Mouse (Mus musculus) midbrain, embryonic 16.5 days (tissue): Measurements from ENCODE around the gene Npcd. TPM values are rescaled to one million over a fixed set of nuclear protein-coding genes. Genes with fewer than 3 reads are reported as not detected.

ENCODE experiments used
- ATAC-seq: fragments of 200-750 bp; cut with Nextera tagmentation; 2 replicates; pipeline ENCODE4 v1.8.0; 2017; ENCODE audit warnings: moderate TSS enrichment
- H3K27ac ChIP-seq: fragments of 300-500 bp; sonication (generic); 2 replicates; pipeline ENCODE4 v1.5.1; 2014; ENCODE audit warnings: mild to moderate bottlenecking, low read length, mixed read lengths
- H3K27me3 ChIP-seq: fragments of 300-500 bp; sonication (generic); 2 replicates; pipeline ENCODE4 v1.6.1; 2014; ENCODE audit warnings: low read depth, low read length, mixed read lengths; ENCODE audit not compliant: control insufficient read depth, insufficient read depth
- H3K36me3 ChIP-seq: fragments of 300-500 bp; sonication (generic); 2 replicates; pipeline ENCODE4 v1.6.1; 2014; ENCODE audit warnings: mild to moderate bottlenecking, low read length, moderate library complexity, mixed read lengths; ENCODE audit not compliant: control insufficient read depth, insufficient read depth
- H3K4me1 ChIP-seq: fragments of 300-500 bp; sonication (generic); 2 replicates; pipeline ENCODE4 v1.6.1; 2014; ENCODE audit warnings: mild to moderate bottlenecking, low read length, mixed read lengths; ENCODE audit not compliant: control insufficient read depth, insufficient read depth
- H3K4me2 ChIP-seq: fragments of 300-500 bp; sonication (generic); 2 replicates; pipeline ENCODE4 v1.6.1; 2014; ENCODE audit warnings: mild to moderate bottlenecking, low read length, mixed read lengths
- H3K4me3 ChIP-seq: fragments of 300-500 bp; sonication (generic); 2 replicates; pipeline ENCODE4 v1.5.1; 2014; ENCODE audit warnings: low read depth, mild to moderate bottlenecking, low read length, moderate library complexity, mixed read lengths
- H3K9ac ChIP-seq: fragments of 300-500 bp; sonication (generic); 2 replicates; pipeline ENCODE4 v1.6.1; 2014; ENCODE audit warnings: low read depth, low read length, mixed read lengths
- H3K9me3 ChIP-seq: fragments of 300-500 bp; sonication (generic); replicated peaks from 2 replicates; pipeline ENCODE4 v1.6.1; 2014; ENCODE audit warnings: mild to moderate bottlenecking, low read length, mixed read lengths; ENCODE audit not compliant: control insufficient read depth, poor library complexity, severe bottlenecking
- WGBS: fragments of 180-500 bp; shearing (Covaris S2); extraction: QIAGEN DNeasy Blood & Tissue Kit; methylation state at CpG from one replicate; pipeline ENCODE4 v1.1.7; 2014; 5-methylcytosine and 5-hydroxymethylcytosine counted together
- polyA plus RNA-seq: library from polyadenylated mRNA; unstranded; fragments of >200 nt; fragmentation: Nextera tagmentation; extraction: Ambion mirVana; gene quantifications from 2 replicates; pipeline ENCODE4 v1.2.1, GENCODE M21; 2015

Gene Npcd
- polyA plus RNA-seq, 1 experiment from 2014 or later: 0.74 TPM

DNA sequence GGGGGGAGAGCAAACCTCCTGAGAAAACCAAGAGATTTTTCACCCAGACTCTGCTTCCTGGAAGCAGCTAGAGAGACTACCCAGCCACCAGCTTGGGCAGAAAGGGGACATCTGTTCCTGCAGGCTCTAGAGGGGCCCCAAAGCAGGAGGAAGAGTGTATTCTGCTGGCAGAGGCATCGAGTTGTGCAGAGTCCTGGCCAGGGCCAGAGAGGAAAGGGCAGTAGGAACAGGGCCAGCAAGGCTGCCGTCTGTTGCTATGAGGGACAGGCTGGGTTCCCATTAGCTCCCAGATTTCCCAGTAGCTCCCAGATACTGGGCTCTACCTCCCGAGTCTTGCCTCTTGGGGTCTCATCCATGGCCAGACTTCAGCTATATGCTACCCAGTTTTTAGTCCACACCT is 24.0 kb downstream of the Npcd start:
- H3K27ac ChIP-seq: no peak overlapping the region
- peaks cover 14% of the 10 kb centered on the region for H3K27me3 ChIP-seq
- H3K9ac ChIP-seq: no peak overlapping the region
- ATAC-seq: no peak
- H3K9me3 ChIP-seq: no peaks in the 10 kb centered on the region
- H3K4me1 ChIP-seq: peaks cover 6% of the 10 kb centered on the region; the same call in 1 of the 2 replicates
- H3K4me3 ChIP-seq: no peak overlapping the region
- H3K36me3 ChIP-seq: no peaks in the 10 kb centered on the region
- WGBS: 66% methylated on average over 3 of the region's 3 CpGs
- H3K4me2 ChIP-seq: no peak overlapping the region

GRCm38 (mm10) chr15:79808658-79809057 is 25.4 kb downstream of the Npcd start:
- Histone ChIP-seq H3K4me3 (no peak overlapping the region), H3K36me3 (no peaks in the 10 kb centered on the region), H3K27me3 (peaks cover 14% of the 10 kb centered on the region), H3K9me3 (no peaks in the 10 kb centered on the region), H3K9ac (no peak overlapping the region), H3K4me2 (no peak overlapping the region), H3K4me1 (peaks cover 7% of the 10 kb centered on the region; the same call in 1 of the 2 replicates), H3K27ac (no peak overlapping the region)
- 52% methylated on average over 5 of the region's 5 CpGs for WGBS
- no peak for ATAC-seq

GRCm38 (mm10) chr15:79808114-79808513 is 25.9 kb downstream of the Npcd start:
- Histone ChIP-seq H3K27ac (no peak overlapping the region), H3K4me1 (peaks cover 11% of the 10 kb centered on the region; the same call in 1 of the 2 replicates), H3K36me3 (no peaks in the 10 kb centered on the region), H3K4me3 (no peak overlapping the region), H3K9me3 (no peaks in the 10 kb centered on the region), H3K27me3 (peaks cover 14% of the 10 kb centered on the region), H3K9ac (no peak overlapping the region), H3K4me2 (no peak overlapping the region)
- no peak for ATAC-seq
- 35% methylated on average over 5 of the region's 5 CpGs for WGBS

DNA sequence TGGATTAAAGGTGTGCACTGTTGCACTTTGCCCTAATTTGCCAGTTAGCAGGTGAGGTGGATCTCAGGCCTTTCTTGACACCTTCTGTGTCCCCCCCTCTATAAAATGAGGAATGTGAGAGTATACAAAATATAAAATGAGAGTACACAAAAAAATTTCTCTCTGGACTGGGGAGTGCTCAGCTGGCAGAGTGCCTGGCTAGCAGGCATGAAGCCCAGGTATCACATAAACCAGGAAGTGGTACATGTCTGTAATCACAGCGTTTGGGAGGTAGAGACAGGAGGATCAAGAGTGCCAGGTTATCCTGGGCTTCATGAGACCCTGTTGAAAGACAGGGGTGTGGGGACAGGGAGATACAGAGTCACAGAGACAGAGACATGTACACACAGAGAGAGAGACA is 27.0 kb downstream of the Npcd start:
- 53% methylated on average over 1 of the region's 1 CpGs for WGBS

GRCm38 (mm10) chr15:79805246-79805645 is 28.8 kb downstream of the Npcd start:
- H3K4me2 ChIP-seq: peak overlapping the region; percentile 61
- H3K4me1 ChIP-seq: peaks cover 20% of the 10 kb centered on the region
- H3K27ac ChIP-seq: peak overlapping the region; percentile 89
- no peak for ATAC-seq
- H3K9ac ChIP-seq: peak overlapping the region; percentile 87
- WGBS: 25% methylated on average over 8 of the region's 8 CpGs
- H3K9me3 ChIP-seq: no peaks in the 10 kb centered on the region
- no peaks in the 10 kb centered on the region for H3K36me3 ChIP-seq
- H3K27me3 ChIP-seq: peaks cover 16% of the 10 kb centered on the region
- H3K4me3 ChIP-seq: peak overlapping the region; percentile 81

More for the DNA sequence above, 27.0 kb downstream of the Npcd start:
- Histone ChIP-seq H3K27me3 (peaks cover 15% of the 10 kb centered on the region), H3K27ac (no peak overlapping the region), H3K9ac (no peak overlapping the region), H3K36me3 (no peaks in the 10 kb centered on the region), H3K4me1 (peaks cover 19% of the 10 kb centered on the region), H3K4me2 (no peak overlapping the region), H3K4me3 (no peak overlapping the region), H3K9me3 (no peaks in the 10 kb centered on the region)
- ATAC-seq: no peak

DNA sequence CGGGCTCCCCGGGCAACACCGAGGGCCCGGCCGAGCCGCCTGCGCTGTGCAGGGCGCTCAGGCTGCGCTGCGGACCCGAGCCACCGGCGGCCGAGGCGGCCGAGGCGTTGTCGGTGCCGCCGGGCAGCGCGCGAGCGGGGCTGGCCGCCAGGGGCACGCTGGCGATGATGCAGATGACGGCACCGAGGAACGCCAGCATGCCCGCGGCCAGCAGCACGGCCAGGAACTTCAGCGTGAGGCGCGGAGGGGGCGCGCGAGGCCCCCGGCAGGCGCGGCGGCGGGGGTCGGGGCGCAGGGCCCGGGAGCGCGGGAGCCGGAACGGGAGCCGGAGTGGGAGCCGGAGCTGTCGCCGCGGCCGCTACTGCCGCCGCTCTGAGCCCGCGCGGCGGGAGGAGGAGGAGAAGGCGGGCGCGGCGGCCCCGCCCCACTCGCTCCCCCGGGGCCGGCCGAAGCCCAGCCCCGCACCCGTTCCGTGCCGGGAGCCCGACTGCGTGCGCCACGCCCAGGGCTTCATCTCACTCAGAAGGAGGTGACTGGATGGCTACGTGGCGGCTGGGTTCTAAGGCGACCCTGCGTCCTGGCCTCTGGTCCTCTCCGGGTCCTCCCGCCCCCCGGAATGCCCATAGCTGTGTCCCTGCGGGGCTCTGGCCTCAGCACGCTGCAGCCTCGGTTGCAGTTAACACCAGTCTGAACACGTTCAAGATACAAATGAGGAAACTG is 29.5 kb downstream of the Npcd start, which contains the start of gene Nptxr:
Gene Nptxr, minus strand, starts transcription at position 415 of the 720 bp plus-strand sequence.
- peaks cover 20% of the 10 kb centered on the region for H3K4me1 ChIP-seq
- peaks cover 16% of the 10 kb centered on the region for H3K27me3 ChIP-seq
- H3K4me2 ChIP-seq: peak within 1 kb of the TSS; percentile 61
- WGBS: under 1% methylated on average over 42 of the region's 91 CpGs
- no peaks in the 10 kb centered on the region for H3K36me3 ChIP-seq
- H3K4me3 ChIP-seq: peak within 1 kb of the TSS; percentile 81
- peak within 1 kb of the TSS; percentile 87 for H3K9ac ChIP-seq
- H3K9me3 ChIP-seq: no peaks in the 10 kb centered on the region
- peak; percentile 80 for ATAC-seq
- H3K27ac ChIP-seq: peak within 1 kb of the TSS; percentile 89

GRCm38 (mm10) chr15:79803533-79804351 is 30.3 kb downstream of the Npcd start:
- H3K9me3 ChIP-seq: no peaks in the 10 kb centered on the region
- H3K4me1 ChIP-seq: peaks cover 20% of the 10 kb centered on the region
- peak; percentile 63 for ATAC-seq
- H3K36me3 ChIP-seq: no peaks in the 10 kb centered on the region
- H3K9ac ChIP-seq: peak overlapping the region; percentile 87
- peak overlapping the region; percentile 61 for H3K4me2 ChIP-seq
- H3K4me3 ChIP-seq: peak overlapping the region; percentile 81
- peak overlapping the region; percentile 89 for H3K27ac ChIP-seq
- H3K27me3 ChIP-seq: peaks cover 16% of the 10 kb centered on the region
- 5% methylated on average over 79 of the region's 81 CpGs for WGBS

DNA sequence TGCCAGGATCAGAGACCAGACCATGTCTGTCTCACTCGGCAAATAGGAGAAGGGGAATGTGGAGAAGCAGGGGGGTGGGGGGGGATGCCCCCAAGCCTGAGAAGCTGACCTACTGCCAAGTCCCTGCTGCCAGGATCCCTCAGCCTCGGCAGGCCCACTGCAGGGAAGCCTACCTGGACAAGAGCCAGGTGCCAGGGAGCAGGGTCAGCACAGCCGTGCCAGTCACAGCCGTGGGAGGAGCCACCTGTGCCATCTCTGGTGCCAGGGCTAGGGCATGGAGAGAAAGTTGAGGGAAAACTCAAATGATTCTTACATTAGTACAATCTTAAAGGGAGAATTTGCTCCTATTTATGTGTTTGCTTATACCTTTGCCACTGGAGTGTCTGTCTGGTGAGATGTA is 31.7 kb downstream of the Npcd start:
- Histone ChIP-seq H3K27me3 (peaks cover 15% of the 10 kb centered on the region), H3K36me3 (no peaks in the 10 kb centered on the region), H3K9me3 (no peaks in the 10 kb centered on the region), H3K4me3 (no peak overlapping the region), H3K27ac (no peak overlapping the region), H3K4me1 (peaks cover 20% of the 10 kb centered on the region), H3K4me2 (peak overlapping the region; percentile 61), H3K9ac (no peak overlapping the region)
- ATAC-seq: no peak
- 59% methylated on average over 4 of the region's 4 CpGs for WGBS

- no peak overlapping the region for H3K4me2 ChIP-seq
- no peak overlapping the region for H3K4me3 ChIP-seq
- whole genome bisulfite sequencing: 80% methylated on average over 2 of the region's 2 CpGs
These were observed 32.4 kb downstream of the Npcd start for GRCm38 (mm10) chr15:79801646-79802045.

More at GRCm38 (mm10) chr15:79801646-79802045, 32.4 kb downstream of the Npcd start:
- Histone ChIP-seq H3K9ac (no peak overlapping the region), H3K4me1 (peaks cover 20% of the 10 kb centered on the region), H3K27ac (no peak overlapping the region), H3K9me3 (no peaks in the 10 kb centered on the region), H3K27me3 (peaks cover 9% of the 10 kb centered on the region), H3K36me3 (no peaks in the 10 kb centered on the region)
- no peak for ATAC-seq
